Mouse (Mus musculus) hindlimb bud, embryonic 11.5 days (tissue): ENCODE data around the gene Trpc4ap.
"Not testable (repeated sequence)": the region's sequence is repeated elsewhere in the genome, so short reads cannot be mapped to it uniquely, and the experiment has no call there.

Experiments
- DNase-seq: peaks from one replicate; pipeline ENCODE4 v3.0.0-alpha.2; 2012; ENCODE audit warnings: low read depth, low spot score; ENCODE audit errors: extremely low spot score

The Trpc4ap gene

DNA sequence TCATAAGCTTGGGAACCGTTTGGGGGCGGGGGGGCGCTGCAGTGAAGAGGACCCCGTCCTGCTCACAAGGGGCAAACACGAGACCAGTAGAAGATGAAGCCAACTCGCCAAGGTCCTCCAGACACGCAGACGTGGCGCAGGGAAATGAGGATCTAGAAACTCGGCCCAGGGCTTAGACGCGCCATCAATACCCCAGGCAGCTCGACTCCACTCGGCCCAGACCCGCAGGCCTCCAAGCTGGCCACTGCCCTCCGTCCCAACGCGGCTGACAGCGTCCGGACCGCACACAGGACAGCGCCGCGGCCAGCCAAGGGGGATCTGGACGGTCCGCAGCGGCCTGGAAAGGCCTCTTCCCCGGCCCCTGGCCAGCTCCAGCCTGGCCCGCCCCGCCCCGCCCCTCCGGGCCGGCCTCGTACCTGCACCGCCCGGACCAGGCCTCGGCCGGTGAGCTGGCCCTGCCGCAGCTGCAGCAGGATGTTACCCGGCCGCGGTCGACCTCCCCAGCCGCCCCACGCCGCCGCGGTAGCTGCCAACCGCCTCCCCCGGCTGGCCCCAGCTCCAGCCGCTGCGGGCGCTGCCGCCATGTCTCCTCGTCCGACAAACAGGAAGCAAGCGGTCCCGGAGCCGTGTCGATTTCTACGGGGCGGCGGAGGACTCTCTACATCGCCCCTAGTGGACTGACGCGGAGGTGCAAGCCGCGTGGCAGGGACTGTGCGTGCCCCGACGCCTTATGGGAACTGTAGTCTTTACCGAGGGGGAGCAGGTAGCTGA, at the start of gene Trpc4ap:
Trpc4ap (minus strand) TSS at position 662 of the 771 bp plus-strand sequence.
- DNase-seq = peak; percentile 78

DNA sequence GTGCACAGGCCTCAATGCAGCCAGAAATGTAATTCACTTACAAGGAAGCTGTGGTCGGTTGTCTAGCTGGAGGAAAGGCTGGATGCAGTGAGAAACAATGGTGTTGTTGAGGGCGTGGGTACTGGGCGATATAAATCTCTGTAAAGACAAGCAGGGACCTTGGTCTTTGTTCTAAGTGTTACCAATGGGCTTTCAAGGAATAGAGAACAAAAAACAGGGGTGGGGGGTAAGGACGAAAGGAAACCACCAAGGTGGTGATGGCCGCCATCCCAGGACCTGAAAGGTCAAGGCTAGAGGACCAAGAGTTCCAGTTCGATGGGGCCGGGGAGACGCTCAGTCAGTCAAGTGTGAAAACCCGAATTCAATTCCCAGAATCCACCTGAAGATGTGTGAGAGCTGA, 45.6 kb upstream of the Trpc4ap start:
- no peak for DNase-seq

DNA sequence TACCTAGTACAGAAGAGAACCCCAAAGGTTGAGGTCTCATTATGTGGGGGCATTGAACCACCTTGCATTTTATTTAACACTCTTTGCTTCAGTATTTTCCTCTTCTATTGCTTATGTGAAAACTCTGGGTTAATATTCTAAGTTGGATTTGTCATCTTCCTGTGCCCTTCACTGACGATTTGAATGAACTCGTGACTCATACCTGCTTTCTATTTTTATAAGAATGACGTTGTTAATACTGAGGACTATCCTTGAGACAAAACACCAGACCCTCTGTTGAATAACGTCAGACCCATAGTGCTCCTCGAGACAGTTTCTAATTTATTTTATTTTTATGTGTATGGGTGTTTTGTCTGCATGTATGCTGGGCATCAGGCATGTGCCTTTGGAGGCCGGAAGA, 44.8 kb upstream of the Trpc4ap start:
- no peak for DNase-seq

DNA sequence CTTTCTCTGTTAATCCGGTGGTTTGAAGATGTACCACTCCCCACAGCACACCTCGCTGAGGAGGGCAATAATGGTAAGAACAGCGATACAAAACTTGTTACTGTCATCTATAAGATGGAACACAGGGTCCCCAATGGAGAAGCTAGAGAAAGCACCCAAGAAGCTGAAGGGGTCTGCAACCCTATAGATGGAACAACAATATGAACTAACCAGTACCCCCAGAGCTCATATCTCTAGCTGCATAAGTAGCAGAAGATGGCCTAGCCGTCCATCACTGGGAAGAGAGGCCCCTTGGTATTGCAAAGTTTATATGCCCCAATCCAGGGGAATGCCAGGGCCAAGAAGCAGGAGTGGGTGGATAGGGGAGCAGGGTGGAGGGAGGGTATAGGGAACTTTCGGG, 43.6 kb upstream of the Trpc4ap start, which contains the start of gene Gm17581:
Gm17581 (minus strand) TSS at position 101 of the 400 bp plus-strand sequence.
- DNase-seq = not testable (repeated sequence)

DNA sequence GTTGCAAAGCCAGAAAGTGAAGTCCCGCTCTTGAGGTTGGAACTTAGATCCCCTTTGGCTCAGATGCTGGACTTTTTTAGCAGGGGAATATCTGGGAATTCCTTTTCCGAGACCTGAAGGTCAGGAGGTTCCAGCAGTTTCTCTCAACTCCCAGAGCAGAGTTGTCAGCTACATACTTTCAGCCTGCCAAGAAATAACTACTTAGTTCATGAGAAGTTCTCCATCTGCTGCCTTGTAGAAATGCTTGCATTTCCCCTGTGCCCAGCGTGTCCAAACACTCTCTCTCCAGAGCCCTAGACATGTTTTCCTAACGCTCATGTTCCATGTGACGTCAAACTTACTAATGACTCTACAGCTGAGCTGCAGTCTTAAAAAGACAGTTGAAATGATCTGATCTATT, 42.9 kb upstream of the Trpc4ap start:
- DNase-seq = no peak

DNA sequence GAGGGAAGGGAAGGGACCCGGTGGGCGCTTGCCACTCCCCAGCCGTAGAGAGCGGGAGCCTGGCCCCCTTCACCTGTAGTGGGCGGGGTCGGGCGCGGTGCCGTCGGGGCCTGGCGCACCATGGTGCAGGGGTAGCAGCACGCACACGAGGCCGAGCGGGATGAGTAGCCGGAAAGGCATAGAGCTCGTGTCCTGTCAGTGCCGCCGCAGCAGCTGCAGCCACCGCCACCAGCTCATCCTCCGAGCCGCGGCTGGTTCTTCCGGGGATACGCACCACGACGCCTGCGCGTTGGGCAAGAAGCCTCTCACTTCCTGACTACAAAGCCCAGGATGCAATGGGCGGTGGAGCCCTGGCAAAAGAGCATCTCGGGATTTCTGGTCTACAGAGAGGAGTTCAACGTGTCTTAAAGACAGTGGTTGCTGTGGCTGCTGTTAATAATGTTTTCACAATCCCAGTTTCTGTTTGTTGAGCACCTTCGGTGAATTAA, 37.0 kb upstream of the Trpc4ap start, which contains the start of gene Edem2:
Edem2 (minus strand) TSS at position 318 of the 488 bp plus-strand sequence.
- DNase-seq = peak; percentile 54

DNA sequence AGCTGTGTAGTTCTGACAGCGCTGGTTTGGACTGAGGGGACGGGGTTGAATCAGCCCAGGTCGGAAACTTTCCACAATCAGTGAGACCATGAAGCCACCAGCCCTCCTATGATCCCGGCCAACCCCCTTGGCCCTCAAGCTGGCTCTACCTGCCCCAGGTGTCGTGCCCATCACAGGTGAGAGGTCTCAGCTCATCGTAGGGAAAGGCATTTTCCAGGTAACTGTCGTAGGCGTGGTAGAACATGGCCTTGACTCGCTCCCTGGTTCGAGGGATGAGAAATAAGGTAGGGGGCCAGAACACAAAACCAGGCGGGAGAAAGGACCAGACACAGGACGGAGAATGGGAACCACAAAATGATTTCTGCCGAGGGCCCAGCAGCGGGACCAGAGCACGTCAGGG, 36.6 kb upstream of the Trpc4ap start:
- no peak for DNase-seq

DNA sequence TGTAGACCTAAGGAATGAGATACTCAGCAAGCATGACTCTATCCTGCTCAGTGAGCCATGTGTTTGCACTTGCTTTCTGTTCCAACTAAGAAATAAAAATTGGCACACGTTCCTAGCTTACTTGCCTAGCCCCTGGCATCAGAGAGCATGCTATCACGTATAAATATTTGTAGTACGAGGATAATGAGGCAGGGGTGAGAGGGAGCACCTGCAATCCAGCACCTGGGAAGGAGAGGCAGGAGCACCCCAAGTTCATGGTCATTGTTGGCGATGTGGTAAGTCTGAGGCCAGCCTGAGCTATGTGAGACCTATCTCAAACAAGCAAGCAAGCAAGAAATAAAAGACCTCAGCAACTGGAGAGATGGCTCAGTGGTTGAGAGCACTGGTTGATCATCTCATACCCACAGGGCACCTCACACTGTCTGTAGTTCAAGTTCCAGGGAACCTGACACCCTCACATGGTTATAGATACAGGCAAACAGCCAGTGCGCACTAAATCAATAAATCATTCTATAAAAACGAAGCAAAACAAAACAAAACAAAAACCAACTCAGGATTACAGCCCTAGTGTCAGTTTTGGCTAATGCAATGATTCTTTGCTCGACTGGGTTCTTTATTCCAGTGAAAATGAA, 35.7 kb upstream of the Trpc4ap start:
- no peak for DNase-seq

DNA sequence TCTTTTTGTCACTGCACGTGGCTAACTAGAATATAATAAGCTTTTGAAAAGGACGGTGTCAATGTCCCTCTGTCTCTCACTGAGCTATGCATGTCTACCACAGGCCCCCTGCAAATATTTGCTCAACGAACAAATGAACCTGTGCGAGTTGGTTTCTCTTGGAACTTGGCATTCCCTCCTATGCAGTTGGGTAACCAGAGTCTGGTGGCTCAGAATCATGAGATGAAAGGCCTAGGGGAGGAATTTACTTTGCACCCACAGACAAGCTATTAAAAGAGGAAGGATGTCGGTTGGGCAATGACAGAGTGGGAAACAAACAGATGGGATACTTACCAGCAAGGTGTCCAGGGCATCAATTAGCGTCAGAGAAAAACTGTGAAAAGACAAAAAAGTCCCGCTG, 34.1 kb upstream of the Trpc4ap start:
- DNase-seq = no peak

DNA sequence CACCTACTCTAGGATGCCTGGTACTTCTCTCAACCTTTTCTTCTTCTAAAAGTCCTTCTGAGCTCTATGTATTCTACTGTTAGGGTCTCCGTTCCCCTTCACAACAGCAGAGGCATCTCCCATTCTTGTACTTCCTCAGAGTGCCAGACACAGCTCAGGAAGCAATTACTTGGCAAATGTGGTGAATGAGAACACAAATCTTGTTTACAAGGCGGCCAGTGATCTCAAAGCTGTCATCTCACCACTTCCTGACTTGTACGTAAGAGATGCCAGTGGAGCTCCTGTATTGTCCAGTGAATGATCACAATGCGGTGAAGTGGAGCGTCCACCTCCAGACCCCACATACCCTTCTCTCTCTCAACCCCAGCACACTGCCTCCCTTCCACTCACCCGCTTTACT, 32.3 kb upstream of the Trpc4ap start:
- DNase-seq = no peak

DNA sequence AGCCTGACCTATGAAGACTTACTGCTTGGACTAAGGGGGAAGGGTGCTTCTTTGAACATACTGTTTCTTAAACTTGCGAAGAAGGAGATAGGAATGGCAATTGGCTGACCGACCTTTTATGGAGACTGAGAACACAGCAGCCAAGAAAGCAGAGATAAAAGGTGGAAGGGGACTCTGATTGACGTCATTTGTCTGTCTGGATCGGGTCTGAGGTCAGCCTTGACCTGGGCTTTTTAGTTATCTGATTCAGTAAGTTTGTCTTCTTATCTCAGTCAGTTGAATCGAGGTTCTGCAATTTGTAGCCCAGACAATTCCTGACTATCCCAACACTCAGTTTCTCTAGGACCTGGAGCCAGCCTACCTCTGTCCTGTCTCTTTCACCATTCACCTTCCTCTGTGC, 31.9 kb upstream of the Trpc4ap start:
- DNase-seq = no peak

DNA sequence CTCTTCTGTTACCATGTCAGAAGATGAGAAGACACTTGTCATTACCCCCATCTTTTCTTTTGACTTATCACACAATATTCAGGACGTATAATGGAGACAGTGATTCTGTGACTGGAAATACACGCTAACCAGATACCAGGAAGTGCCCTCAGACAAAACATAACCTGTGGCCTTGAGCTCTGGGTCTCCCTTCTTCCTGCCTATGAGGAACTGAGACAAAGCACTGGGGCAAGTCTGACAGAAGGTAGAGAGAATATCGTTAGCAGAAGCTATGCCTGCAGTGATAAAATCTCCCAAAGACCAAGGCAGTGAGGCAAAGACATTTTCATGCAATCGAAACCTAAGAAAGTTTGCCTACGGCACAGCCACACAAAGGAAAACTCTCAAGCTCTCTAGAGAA, 28.4 kb upstream of the Trpc4ap start:
- no peak for DNase-seq

DNA sequence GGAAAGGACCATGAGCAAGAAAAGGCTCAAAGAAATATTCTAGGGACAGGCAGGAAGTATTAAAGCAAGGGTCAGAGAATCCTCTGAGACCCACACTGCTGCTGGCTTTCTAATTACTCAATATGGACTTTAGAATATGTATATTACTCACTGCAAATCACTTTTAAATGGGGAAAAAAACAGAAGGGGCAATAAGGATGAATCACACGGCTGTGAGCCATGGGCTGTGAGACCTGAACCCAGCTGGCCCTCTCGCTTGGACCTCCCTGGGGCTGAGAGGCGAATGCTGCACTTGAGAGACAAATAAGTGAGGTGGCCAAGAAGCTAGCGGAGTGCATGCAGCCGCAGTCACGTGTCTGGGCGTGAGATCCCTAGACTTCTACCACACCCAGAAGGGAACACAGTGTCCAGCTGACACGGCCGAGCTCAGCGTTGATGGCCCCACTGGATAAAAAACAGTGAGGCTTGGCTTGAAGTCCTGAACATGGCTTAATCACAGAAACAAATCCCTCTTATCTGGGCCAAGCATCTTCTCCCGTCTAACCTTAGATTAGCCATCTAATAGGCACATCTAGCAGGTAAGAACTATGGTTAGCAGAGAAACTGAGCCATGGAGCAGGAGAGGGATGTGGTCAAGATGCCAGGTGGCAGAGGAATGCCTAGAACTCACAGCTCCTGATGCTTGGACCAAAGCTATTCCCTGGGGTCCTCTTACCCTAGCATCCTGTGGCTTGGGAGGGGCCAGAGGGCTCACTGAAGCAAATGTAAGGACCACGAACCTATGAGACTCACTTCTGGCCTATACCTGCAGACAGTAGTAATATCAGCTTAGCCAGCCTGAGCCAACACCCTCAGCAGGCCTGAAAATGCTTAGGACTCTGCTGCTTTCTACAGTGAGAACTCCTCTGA, 25.2 kb upstream of the Trpc4ap start:
- no peak for DNase-seq

DNA sequence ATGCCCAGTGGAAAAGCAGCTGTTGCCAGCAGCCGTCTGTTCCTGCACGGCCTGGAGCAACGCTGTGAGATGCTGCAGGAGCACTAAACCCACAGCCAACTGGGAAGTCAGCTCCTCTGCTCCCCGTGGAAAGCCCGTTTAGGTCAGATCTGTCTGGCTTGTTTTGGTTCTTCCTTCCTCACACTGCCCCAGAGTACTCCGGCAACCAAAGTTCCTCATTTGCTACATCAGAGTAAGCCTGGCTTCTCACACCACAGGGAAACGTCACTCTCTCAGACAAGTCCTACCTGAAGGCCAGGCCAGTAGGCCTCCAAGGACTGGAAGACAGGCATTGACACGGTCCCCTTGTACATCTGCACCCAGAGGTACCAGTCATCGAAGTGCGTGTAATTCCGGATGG, 18.4 kb upstream of the Trpc4ap start:
- DNase-seq = no peak

DNA sequence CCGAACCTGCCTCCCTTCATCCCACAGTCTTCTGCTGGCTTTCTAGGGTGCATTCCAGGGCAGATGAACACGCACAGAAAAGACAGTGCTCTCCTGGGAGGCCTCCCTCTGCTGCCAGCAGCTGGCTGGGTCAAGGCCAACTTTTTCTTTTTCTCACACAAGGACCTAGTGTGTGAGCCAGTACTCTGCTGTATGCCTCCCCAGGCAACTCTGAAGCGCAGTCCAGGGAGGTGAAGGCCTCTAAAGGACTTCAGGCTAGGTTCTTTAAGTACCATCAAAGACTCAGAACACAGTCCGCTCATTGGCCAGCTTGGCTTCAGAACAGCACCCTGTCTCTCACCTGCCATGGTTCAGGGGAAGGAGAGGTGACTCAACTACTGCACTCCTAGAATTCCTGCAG, 15.1 kb upstream of the Trpc4ap start:
- DNase-seq = no peak

DNA sequence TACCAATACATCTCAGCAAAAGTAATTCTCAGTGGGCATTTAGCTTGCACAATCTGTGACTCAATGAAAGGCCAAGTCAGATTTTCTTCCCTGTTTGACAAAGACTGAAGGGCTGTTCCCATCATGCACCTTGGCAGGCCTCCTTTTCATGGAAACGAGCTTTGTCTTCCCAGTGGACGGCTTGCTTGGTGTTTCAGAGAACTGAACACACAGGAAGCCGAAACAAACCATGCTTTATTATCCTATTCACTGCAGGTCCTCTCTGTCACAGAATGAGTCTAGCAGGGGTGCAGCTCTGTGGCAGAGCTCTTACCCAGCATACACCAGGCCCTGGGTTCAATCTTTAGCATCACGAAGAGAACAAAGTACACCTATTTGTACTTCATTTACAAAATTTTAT, 11.4 kb upstream of the Trpc4ap start:
- no peak for DNase-seq

DNA sequence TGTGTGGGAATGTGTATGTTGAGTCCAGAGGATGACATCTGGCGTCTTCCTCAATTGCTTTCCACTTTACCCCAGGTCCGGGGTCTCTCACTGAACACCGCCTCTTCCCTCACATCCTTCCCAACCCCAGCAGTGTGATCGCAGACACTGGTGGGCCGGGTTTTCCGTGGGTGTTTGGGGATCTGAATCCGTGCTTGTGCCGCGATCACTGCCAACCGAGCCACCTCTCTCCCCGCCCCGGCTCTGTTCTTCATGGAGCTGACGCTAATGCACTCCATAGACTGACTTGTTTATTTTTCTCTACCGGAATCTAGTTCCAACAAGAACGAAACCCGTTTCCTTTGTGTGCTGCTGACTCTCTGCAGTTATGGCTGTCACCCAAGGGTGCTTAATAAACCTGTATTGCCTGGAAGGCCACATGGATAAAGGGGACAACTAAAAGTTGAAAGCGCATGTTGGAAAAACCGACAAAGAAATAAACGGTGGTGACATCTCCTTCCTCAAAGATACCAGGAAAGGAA, 9.3 kb upstream of the Trpc4ap start:
- DNase-seq = no peak

DNA sequence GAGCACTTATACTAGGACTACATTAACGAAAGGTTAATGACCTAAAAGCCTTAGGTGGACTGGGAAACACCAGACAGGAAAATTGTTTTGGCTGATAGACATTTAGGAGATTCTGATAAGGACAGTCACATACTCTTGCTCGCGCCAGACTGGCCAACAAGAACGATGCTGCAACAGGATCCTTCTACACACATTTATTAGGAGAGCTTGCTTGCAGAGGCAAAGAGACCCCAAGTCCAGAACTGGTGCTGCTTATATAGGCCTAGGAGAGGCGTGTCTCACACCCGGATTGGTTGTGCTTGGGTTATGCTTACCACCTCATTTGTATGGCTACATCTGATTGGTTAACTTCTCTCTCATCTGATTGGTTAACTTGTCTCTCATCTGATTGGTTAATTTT, 6.3 kb upstream of the Trpc4ap start:
- not testable (repeated sequence) for DNase-seq

DNA sequence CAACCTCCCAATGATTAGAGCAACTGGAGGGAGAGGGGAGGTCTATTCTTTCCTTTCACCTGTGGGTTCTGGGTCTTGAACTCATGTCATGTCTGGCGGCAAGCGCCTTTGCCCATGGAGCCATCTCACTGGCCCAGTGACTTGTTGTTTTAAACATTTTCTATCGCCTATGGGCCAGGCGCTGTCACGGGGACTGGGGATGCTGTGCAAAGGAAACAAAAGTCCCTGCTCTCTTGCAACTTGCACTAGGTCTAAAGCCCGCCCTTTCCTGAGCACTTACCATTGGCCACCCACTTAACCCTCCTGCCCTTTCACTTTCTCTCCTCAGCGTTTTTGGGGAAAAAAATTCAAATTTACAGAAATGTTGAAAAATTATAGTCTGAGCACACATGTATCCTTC, 4.7 kb upstream of the Trpc4ap start:
- no peak for DNase-seq

DNA sequence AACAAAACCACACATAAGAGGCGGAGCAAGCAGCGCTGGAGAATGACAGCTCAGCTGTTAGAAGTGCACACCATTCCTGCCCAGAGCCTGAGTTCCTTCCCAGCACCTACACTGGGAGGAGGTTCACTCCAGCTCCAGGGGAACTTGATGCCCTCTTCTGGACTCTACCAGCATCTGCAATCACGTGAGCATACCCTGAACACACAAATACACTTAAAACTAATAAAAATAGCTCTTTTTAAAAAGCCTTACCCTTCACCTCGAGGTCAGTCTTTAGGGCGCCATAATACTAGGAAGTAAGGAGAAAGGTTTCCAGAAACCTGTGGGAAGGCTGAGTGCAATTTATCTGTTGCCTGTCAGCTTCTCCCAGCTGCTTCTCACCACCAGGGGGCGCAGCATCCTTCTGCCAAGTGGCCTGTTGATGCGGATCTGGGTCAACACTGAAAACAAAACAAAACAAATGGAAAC, 3.9 kb upstream of the Trpc4ap start:
- peak; percentile 57 for DNase-seq

DNA sequence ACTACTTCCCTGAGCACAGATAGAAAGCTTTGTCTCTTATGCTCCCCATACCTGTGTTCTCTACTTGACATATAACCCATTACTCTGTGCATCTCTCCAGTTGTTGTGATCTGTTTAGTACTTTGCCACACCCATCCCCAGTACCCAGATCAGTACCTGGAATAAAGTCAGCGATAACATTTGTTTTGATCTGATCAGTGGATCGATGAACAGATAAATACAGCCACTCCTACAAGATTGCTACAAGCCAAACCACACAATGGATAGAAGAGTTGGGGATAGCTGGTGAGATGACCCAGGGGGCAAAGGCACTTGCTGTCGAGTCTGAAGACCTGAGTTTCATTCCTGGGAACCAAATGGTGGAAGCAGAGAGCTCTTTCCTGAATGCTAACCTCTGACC, 3.1 kb upstream of the Trpc4ap start:
- no peak for DNase-seq
